Mouse (Mus musculus) urinary bladder, postnatal 0 days (tissue): ENCODE data around the gene 2310022B05Rik. TPM values are rescaled to one million over a fixed set of nuclear protein-coding genes. Genes with fewer than 3 reads are reported as not detected.

ENCODE experiments used
- polyA plus RNA-seq: library from polyadenylated mRNA; unstranded; fragments of >200 nt; fragmentation: Nextera tagmentation; extraction: Ambion mirVana; gene quantifications from 2 replicates; pipeline ENCODE4 v1.2.1, GENCODE M21; 2015

2310022B05Rik gene
- 30.7 and 43.5 TPM in 2 replicates for polyA plus RNA-seq

GRCm38 (mm10) chr8:124663112-124663873 lies at the start of gene 2310022B05Rik:
Gene 2310022B05Rik, minus strand, starts transcription at chr8:124663369.

Other genes starting within 250 kb of the 2310022B05Rik start
- 1.7 and 2.0 TPM in 2 replicates for gene Pgbd5, start 223.7 kb downstream of the 2310022B05Rik start, polyA plus RNA-seq
- gene Cog2, start 142.6 kb downstream of the 2310022B05Rik start, polyA plus RNA-seq = 21.3 and 22.2 TPM in 2 replicates
- 1.4 and 1.6 TPM in 2 replicates for gene Agt, start 93.7 kb downstream of the 2310022B05Rik start, polyA plus RNA-seq
- 0.08 and 0.11 TPM in 2 replicates for gene Capn9, start 87.3 kb downstream of the 2310022B05Rik start, polyA plus RNA-seq
- gene Ttc13, start 58.6 kb upstream of the 2310022B05Rik start, polyA plus RNA-seq = 18.1 and 19.0 TPM in 2 replicates
- gene Arv1, start 58.8 kb upstream of the 2310022B05Rik start, polyA plus RNA-seq = 11.8 and 13.4 TPM in 2 replicates
- 0.85 and 0.89 TPM in 2 replicates for gene Fam89a, start 88.5 kb upstream of the 2310022B05Rik start, polyA plus RNA-seq
- gene Trim67, start 129.7 kb upstream of the 2310022B05Rik start, polyA plus RNA-seq = 0.05 and 0.07 TPM in 2 replicates
- gene Gnpat, start 199.7 kb upstream of the 2310022B05Rik start, polyA plus RNA-seq = 46.3 and 49.0 TPM in 2 replicates
- 26.3 and 29.8 TPM in 2 replicates for gene 2810004N23Rik, start 199.8 kb upstream of the 2310022B05Rik start, polyA plus RNA-seq
- 5.4 and 5.8 TPM in 2 replicates for gene Exoc8, start 234.3 kb upstream of the 2310022B05Rik start, polyA plus RNA-seq
- 6.2 and 7.4 TPM in 2 replicates for gene Sprtn, start 234.5 kb upstream of the 2310022B05Rik start, polyA plus RNA-seq